Mouse (Mus musculus) embryonic facial prominence, embryonic 10.5 days (tissue): ENCODE data around the gene Ulk4. TPM values are rescaled to one million over a fixed set of nuclear protein-coding genes. Genes with fewer than 3 reads are reported as not detected.
A peak's percentile ranks its signal among the peaks of the same experiment; 100 is the strongest.

Experiments
- DNase-seq: peaks from one replicate; pipeline ENCODE4 v3.0.0-alpha.2; 2017; ENCODE audit warnings: low spot score
- H3K27ac ChIP-seq: fragments of 300-500 bp; sonication (generic); replicated peaks from 2 replicates; pipeline ENCODE4 v1.5.1; 2016; ENCODE audit warnings: mild to moderate bottlenecking
- H3K27me3 ChIP-seq: fragments of 300-500 bp; sonication (generic); replicated peaks from 2 replicates; pipeline ENCODE4 v1.6.1; 2016; ENCODE audit warnings: low read depth, mild to moderate bottlenecking; ENCODE audit not compliant: poor library complexity, severe bottlenecking
- H3K36me3 ChIP-seq: fragments of 300-500 bp; sonication (generic); replicated peaks from 2 replicates; pipeline ENCODE4 v1.6.1; 2016; ENCODE audit warnings: mild to moderate bottlenecking, moderate library complexity
- H3K4me1 ChIP-seq: fragments of 300-500 bp; sonication (generic); 2 replicates; pipeline ENCODE4 v1.6.1; 2016
- H3K4me3 ChIP-seq: fragments of 300-500 bp; sonication (generic); 2 replicates; pipeline ENCODE4 v1.5.1; 2016; ENCODE audit warnings: mild to moderate bottlenecking, moderate library complexity
- H3K9me3 ChIP-seq: fragments of 300-500 bp; sonication (generic); 2 replicates; pipeline ENCODE4 v1.6.1; 2016; ENCODE audit warnings: mild to moderate bottlenecking
- WGBS: fragments of 180-500 bp; shearing (Covaris S2); methylation state at CpG from one replicate; pipeline ENCODE4 v1.1.7; 2016; 5-methylcytosine and 5-hydroxymethylcytosine counted together
- polyA plus RNA-seq: library from polyadenylated mRNA; unstranded; fragments of >200 nt; fragmentation: Nextera tagmentation; extraction: Ambion mirVana; gene quantifications from 2 replicates; pipeline ENCODE4 v1.2.1, GENCODE M21; 2016

The Ulk4 gene
- polyA plus RNA-seq, 1 experiment from 2014 or later = 140 TPM

DNA sequence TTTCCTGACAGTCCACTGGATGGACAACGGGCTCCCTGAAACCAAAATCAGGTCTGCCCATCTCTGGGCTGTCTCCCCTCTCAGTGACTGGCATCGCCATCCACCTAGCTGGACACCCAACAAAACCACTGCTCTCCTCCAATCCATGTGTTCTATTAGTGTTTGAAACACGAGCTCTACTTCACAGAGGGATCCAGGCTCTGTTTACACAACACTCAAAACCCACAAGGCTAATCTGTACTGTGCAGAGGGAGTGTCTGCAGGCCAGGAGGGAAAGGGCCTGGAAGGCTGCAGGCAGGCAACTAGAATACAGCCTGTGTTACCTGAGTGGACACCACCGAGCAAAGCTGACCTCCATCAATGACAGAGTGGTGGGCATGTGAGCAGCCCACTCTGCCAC is 5.4 kb downstream of the Ulk4 start:
- Histone ChIP-seq H3K4me1 (peaks cover 13% of the 10 kb centered on the region), H3K27me3 (no peaks in the 10 kb centered on the region), H3K36me3 (no peaks in the 10 kb centered on the region), H3K4me3 (no peak overlapping the region), H3K27ac (no peak overlapping the region), H3K9me3 (no peaks in the 10 kb centered on the region)
- 73% methylated on average over 4 of the region's 4 CpGs for WGBS
- DNase-seq = no peak

DNA sequence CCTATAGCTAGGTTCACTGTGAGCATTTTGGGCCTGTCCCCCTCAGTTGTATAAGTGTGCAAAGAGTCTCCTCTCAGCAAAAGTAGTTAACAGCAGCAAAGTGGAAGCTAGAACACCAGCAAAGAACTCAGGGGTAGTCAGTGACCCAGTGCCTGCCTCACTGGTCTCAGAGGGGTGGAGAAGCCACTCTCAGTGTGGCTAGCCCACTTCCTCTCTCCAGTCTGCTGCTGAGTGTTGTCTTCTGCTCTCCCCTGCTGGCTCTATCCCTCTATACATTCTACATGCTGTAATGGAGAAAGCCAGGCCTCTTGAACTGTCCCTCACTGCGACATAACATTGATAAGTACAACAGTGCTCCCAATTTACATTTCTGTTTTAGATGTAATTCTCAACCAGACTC is 5.8 kb downstream of the Ulk4 start:
- H3K4me1 ChIP-seq = peaks cover 10% of the 10 kb centered on the region; the same call in 1 of the 2 replicates
- WGBS = 88% methylated on average over 1 of the region's 1 CpGs
- no peaks in the 10 kb centered on the region for H3K27me3 ChIP-seq
- H3K9me3 ChIP-seq = no peaks in the 10 kb centered on the region
- H3K27ac ChIP-seq = no peak overlapping the region
- no peaks in the 10 kb centered on the region for H3K36me3 ChIP-seq
- no peak overlapping the region for H3K4me3 ChIP-seq
- no peak for DNase-seq

DNA sequence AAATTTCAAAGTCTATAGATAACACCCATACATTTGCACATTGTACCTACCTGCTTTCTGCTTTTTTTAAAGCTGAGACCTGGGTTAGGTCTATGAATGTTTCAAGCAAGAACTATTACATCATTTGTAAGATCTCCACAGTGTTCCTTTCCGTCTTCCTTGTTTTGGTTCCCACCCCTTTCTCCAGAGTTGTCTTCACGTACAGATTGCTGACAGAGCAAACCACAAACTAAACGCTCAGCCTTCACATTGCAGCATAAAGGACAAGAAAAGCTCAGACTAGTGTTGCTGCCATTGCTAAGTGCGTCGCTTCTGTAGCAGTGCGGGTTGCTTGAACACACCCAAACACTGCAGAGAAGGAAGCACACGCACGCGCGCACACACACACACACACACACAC is 11.7 kb downstream of the Ulk4 start:
- WGBS = 88% methylated on average over 10 of the region's 10 CpGs

DNA sequence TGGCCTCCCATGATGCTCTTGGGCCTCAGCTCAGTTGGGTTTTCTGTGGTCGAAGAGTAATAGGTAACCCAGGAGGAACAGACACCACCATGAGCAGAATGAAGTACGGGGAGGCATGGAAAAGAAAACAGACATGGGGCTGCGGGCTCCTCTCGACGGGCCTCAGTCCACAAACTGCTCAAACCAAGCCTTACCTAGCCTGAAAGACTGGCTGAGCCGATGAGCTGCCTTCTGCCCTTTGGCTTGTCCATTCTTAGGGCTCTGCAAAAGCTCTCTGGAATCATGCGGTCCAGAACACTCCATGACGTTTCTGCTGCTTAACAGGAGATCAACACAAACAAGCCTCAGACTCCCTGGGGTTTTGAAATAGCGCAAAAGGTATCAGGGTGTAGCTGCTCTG is 19.9 kb downstream of the Ulk4 start:
- DNase-seq = no peak
- WGBS = 80% methylated on average over 9 of the region's 9 CpGs
- Histone ChIP-seq H3K4me3 (no peak overlapping the region), H3K27ac (no peak overlapping the region), H3K4me1 (no peaks in the 10 kb centered on the region; the same call in 1 of the 2 replicates), H3K36me3 (peaks cover 11% of the 10 kb centered on the region), H3K27me3 (no peaks in the 10 kb centered on the region), H3K9me3 (no peaks in the 10 kb centered on the region)

More for the DNA sequence above, 11.7 kb downstream of the Ulk4 start:
- H3K4me1 ChIP-seq = no peaks in the 10 kb centered on the region
- H3K4me3 ChIP-seq = no peak overlapping the region
- peaks cover 6% of the 10 kb centered on the region; the same call in 1 of the 2 replicates for H3K36me3 ChIP-seq
- DNase-seq = no peak
- no peaks in the 10 kb centered on the region for H3K9me3 ChIP-seq
- no peak overlapping the region for H3K27ac ChIP-seq
- H3K27me3 ChIP-seq = no peaks in the 10 kb centered on the region

DNA sequence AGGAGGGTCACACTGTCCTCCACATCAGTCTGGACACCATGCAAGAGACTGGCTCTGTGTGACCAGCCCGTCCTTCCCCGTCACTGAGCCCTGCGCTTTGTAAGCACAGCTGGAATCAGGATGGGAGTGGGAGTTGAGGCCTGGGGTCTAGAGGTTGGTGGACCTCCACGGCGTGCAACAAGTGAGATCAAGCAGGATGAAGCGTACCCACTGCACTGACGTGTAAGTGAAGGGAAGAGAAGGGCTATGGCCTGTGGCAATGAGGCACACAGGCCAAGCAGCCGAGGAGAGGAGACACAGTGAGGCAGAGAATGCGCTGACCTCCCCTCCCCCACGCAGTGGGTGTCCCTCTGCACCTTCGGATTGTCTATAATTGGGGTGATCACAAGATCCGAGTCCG is 22.2 kb downstream of the Ulk4 start:
- Histone ChIP-seq H3K36me3 (peaks cover 16% of the 10 kb centered on the region), H3K9me3 (no peaks in the 10 kb centered on the region), H3K27ac (no peak overlapping the region), H3K27me3 (no peaks in the 10 kb centered on the region), H3K4me3 (no peak overlapping the region), H3K4me1 (no peaks in the 10 kb centered on the region; the same call in 1 of the 2 replicates)
- no peak for DNase-seq
- WGBS = 93% methylated on average over 13 of the region's 13 CpGs

DNA sequence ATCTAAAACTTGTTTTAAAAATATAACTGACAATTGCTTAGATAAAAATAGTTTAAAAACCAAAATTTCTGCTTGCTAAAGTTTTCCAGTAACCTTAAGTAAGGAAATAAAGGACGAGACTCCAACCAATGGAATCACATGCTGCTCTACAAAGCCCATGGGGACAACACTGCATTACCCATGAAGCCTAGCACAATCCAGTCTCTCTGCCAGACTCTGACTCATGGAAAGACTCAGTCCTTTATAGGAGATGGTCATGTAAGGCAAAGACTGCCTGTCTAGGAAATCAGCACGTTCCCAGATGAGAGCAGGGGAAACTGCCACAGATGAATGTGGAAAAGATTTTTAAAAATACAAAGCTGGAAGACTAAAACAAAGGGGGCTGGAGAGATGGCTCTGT is 23.0 kb downstream of the Ulk4 start:
- no peak for DNase-seq
- Histone ChIP-seq H3K4me1 (no peaks in the 10 kb centered on the region; the same call in 1 of the 2 replicates), H3K27ac (no peak overlapping the region), H3K9me3 (no peaks in the 10 kb centered on the region), H3K36me3 (peaks cover 16% of the 10 kb centered on the region), H3K27me3 (no peaks in the 10 kb centered on the region), H3K4me3 (no peak overlapping the region)
- 90% methylated on average over 2 of the region's 2 CpGs for WGBS

DNA sequence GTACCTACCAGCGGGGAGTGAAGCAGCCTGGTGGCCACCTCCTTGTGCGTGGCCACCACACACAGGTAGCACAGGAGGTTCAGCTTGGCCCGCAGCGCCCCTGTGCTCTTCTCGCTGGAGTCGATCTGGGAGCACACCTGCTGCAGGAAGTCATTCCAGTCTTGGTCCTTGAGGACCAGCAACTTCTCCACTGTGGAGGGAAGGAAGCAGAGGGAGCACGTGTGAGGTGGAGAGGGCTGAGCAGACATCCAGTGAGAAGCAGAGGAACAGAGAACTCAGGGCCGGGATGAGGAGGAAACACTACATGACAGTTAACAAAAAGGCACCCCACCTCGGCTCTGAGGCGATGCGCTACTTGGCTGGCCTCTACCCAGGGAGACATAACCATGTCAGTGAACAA is 26.1 kb downstream of the Ulk4 start:
- Histone ChIP-seq H3K9me3 (no peaks in the 10 kb centered on the region), H3K36me3 (peaks cover 13% of the 10 kb centered on the region), H3K4me3 (no peak overlapping the region), H3K4me1 (no peaks in the 10 kb centered on the region), H3K27ac (no peak overlapping the region), H3K27me3 (no peaks in the 10 kb centered on the region)
- DNase-seq = no peak
- 91% methylated on average over 11 of the region's 11 CpGs for WGBS

DNA sequence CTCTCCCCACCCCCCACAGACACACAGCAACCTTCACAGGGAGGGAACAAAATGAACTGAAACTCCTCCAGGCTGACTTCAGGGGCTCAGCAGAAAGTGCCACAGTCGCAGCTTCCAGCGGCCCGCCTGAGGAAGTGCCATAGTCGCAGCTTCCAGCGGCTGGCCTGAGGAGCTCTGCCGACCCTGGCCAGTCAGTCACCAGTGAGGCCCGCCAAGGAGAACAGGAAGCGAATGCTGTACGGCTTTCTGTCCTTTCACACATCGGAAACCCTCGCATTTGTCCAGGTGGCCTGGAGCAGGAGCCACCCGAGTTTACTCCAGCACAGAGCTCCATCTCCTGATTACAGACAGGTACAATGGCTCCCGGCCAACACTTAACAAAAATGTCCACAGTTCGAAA is 27.2 kb downstream of the Ulk4 start:
- Histone ChIP-seq H3K4me3 (no peak overlapping the region), H3K27me3 (no peaks in the 10 kb centered on the region), H3K9me3 (no peaks in the 10 kb centered on the region), H3K27ac (no peak overlapping the region), H3K4me1 (no peaks in the 10 kb centered on the region), H3K36me3 (peaks cover 8% of the 10 kb centered on the region)
- 44% methylated on average over 14 of the region's 14 CpGs for WGBS
- DNase-seq = peak; percentile 17

DNA sequence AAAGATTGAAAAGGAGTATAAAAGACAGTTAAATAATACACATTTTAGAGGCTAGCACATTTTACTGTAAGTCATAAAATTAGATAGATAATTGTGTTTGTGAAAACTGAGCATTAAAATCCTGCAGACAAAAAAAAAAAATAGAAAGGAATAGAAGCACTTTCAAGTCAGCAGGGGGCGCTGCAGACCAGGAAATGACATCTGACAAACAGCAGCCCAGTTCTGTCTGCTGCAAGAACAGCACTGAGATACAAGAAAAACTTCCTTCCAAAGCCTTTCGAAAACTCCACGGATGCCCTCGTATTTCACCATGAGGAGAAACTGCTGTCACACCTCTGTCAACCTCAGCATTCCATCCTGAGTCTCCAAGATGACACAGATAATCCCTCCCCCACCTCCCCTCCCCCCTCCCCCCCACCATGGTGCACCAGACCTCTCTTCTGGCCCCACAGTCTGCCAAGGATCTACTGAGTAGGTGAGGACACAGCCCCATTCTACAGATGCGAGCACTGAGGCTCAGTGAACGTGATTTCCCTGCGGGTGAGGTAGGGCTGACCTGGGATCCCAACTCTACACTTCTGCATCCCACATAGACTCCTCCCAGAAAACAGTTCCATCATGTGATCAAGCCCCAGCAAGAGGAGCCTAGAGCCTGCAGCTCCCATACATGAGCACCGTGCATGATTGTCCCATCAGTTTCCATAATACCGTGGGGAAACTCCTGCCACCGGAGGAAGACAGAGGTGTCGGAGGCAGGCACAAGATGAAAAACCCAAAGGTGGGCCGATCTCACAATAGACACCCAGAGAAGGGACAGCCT is 28.8 kb downstream of the Ulk4 start:
- 70% methylated on average over 12 of the region's 12 CpGs for WGBS
- no peaks in the 10 kb centered on the region for H3K9me3 ChIP-seq
- H3K27ac ChIP-seq = no peak overlapping the region

DNA sequence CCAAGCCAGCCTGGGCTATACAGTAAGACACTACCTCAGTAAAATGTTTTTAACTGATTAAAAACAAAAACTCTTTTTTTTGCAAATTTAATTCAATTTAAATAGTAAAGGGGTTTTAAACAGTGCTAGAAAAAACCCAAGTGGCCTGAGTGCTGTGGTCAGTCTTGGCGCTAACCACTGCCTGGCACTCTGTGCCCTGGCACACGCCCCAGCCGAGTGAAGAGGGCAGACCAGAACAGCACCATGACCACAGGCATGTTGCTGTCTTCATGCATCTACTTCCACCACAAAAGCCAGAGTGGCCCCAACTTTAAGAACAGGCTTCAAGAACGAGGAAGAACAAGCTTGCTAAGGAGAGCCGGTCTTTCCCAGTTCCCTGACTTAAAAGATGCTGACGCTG is 29.9 kb downstream of the Ulk4 start:
- 0 out of 2 replicates have a peak, but pooled peaks cover 5% of the 10 kb centered on the region for H3K36me3 ChIP-seq
- H3K9me3 ChIP-seq = no peaks in the 10 kb centered on the region
- H3K4me1 ChIP-seq = no peaks in the 10 kb centered on the region
- DNase-seq = no peak
- WGBS = 84% methylated on average over 6 of the region's 6 CpGs
- no peak overlapping the region for H3K4me3 ChIP-seq
- H3K27ac ChIP-seq = no peak overlapping the region
- no peaks in the 10 kb centered on the region for H3K27me3 ChIP-seq

More for the DNA sequence above, 28.8 kb downstream of the Ulk4 start:
- Histone ChIP-seq H3K4me3 (no peak overlapping the region), H3K4me1 (no peaks in the 10 kb centered on the region), H3K27me3 (no peaks in the 10 kb centered on the region), H3K36me3 (0 out of 2 replicates have a peak, but pooled peaks cover 5% of the 10 kb centered on the region)
- DNase-seq = peak; percentile 84

DNA sequence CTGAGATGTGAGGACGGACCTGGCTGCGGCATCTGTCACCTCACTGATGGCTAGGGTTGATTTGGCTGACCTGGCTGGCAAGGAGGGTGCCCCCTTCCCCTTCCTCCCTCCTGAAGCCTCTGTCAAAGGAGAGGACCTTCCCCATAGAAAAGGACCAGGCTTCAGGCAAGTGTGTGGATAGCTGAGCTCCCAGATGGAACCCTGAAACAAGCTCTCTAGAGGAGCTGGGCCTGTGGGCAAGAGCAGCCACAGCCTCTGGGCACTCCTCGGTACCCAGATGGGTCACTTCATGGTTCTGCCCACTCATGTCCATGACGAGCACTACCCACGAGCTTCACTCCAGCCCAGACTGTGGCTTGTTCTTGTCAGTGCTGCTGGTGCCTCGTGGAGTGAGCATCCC is 34.7 kb downstream of the Ulk4 start:
- no peak for DNase-seq
- Histone ChIP-seq H3K4me3 (no peak overlapping the region), H3K36me3 (no peaks in the 10 kb centered on the region), H3K27me3 (peaks cover 10% of the 10 kb centered on the region; the same call in 1 of the 2 replicates), H3K27ac (no peak overlapping the region), H3K4me1 (no peaks in the 10 kb centered on the region), H3K9me3 (no peaks in the 10 kb centered on the region)
- WGBS = 91% methylated on average over 6 of the region's 6 CpGs

DNA sequence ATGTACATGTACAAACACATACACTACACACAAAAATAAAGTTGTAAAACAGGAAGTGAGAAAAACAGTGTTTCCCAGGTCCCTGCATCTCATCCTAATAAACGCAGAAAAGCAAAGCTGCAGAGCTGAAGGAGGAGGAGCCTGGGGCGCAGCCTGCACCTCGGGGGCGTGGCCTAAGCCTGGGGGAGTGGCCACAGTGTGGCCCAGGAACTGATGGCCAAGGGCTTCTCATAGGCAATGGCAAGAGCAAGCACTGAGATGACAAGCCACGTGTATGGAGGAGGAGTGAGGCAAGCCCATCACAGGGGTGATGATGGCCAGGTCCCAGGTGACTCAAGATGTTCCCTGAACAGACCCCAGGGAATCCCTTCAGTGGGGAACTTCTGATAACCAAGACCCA is 35.2 kb downstream of the Ulk4 start:
- Histone ChIP-seq H3K9me3 (no peaks in the 10 kb centered on the region), H3K4me3 (no peak overlapping the region), H3K27me3 (peaks cover 10% of the 10 kb centered on the region; the same call in 1 of the 2 replicates), H3K36me3 (no peaks in the 10 kb centered on the region), H3K27ac (no peak overlapping the region), H3K4me1 (no peaks in the 10 kb centered on the region)
- DNase-seq = no peak
- 33% methylated on average over 5 of the region's 5 CpGs for WGBS

DNA sequence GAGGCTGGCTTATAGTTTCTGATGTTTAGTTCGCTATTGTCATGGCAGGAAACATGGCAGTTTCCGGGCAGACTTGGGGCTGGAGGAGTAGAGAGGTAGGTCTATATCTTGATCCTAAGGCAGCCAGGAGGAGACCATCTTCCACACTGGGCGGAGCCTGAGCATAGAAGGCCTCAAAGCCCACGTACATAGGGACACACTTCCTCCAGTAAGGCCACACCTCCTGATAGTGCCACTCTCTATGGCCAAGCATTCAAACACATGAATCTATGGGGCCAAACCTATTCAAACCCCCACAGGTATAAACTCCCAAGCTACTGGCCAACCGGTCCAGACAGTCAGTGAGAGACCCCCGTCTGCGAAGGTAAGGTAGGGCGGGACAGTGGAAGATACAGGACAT is 35.6 kb downstream of the Ulk4 start:
- H3K27me3 ChIP-seq = peaks cover 10% of the 10 kb centered on the region; the same call in 1 of the 2 replicates
- no peaks in the 10 kb centered on the region for H3K9me3 ChIP-seq
- H3K4me1 ChIP-seq = no peaks in the 10 kb centered on the region
- no peak for DNase-seq
- H3K27ac ChIP-seq = no peak overlapping the region
- no peaks in the 10 kb centered on the region for H3K36me3 ChIP-seq
- H3K4me3 ChIP-seq = no peak overlapping the region
- 82% methylated on average over 8 of the region's 8 CpGs for WGBS
